Mouse (Mus musculus) CH12.LX (cell line): Measurements from ENCODE around the gene Pde6d. TPM values are rescaled to one million over a fixed set of nuclear protein-coding genes. Genes with fewer than 3 reads are reported as not detected.
A peak's percentile ranks its signal among the peaks of the same experiment; 100 is the strongest.

Source experiments
- DNase-seq: peaks from one replicate; pipeline ENCODE4 v3.0.0-alpha.2; 2013; ENCODE audit errors: extremely low read depth
- H3K27ac ChIP-seq: 2 replicates; pipeline ENCODE4 v1.5.1; 2012; ENCODE audit warnings: low read depth, mild to moderate bottlenecking, control low read depth, moderate library complexity; ENCODE audit not compliant: insufficient read depth
- H3K27me3 ChIP-seq: replicated peaks from 2 replicates; pipeline ENCODE3; 2012; ENCODE audit warnings: inconsistent platforms
- H3K36me3 ChIP-seq, 2 experiments: replicated peaks in 1 of 2; 2 replicates each; pipeline versions ENCODE3 to v1.6.1; 2012; ENCODE audit warnings: inconsistent platforms in 1 of 2, low read length in 1 of 2, mild to moderate bottlenecking in 1 of 2, mixed read lengths in 1 of 2, moderate library complexity in 1 of 2; ENCODE audit not compliant: control insufficient read depth in 1 of 2, insufficient read depth in 1 of 2
- H3K4me1 ChIP-seq, 2 experiments: 2 replicates each; pipeline ENCODE4 v1.6.1; 2012; ENCODE audit warnings: inconsistent platforms in 1 of 2, moderate library complexity in 1 of 2; ENCODE audit not compliant: insufficient read depth in 2 of 2, control insufficient read depth in 1 of 2
- H3K4me2 ChIP-seq: 2 replicates; pipeline ENCODE4 v1.6.1; 2012; ENCODE audit warnings: low read depth, mild to moderate bottlenecking, control low read depth; ENCODE audit not compliant: poor library complexity, insufficient read depth, severe bottlenecking
- H3K4me3 ChIP-seq, 3 experiments: fragments of 150-350 bp in 1 of 3; sonication (generic) in 1 of 3; replicated peaks in 1 of 3; 2 replicates each; pipeline versions ENCODE3 to v1.5.1; 2011 to 2012; ENCODE audit warnings: low read depth in 2 of 3, low read length in 2 of 3, mild to moderate bottlenecking in 2 of 3, moderate library complexity in 2 of 3, control low read depth in 1 of 3, improper control_type of control experiment in 1 of 3, inconsistent platforms in 1 of 3, mixed read lengths in 1 of 3; ENCODE audit not compliant: poor library complexity in 1 of 3
- H3K79me2 ChIP-seq: replicated peaks from 2 replicates; pipeline ENCODE4 v1.6.1; 2012; ENCODE audit warnings: mild to moderate bottlenecking, moderate library complexity; ENCODE audit not compliant: control insufficient read depth, poor library complexity, insufficient read depth, severe bottlenecking; ENCODE audit errors: extremely low read depth
- H3K9ac ChIP-seq: 2 replicates; pipeline ENCODE4 v1.6.1; 2012; ENCODE audit warnings: low read depth, mild to moderate bottlenecking, control low read depth, moderate library complexity; ENCODE audit not compliant: insufficient read depth
- H3K9me3 ChIP-seq: replicated peaks from 2 replicates; pipeline ENCODE3; 2012; ENCODE audit warnings: low read length, inconsistent platforms, mixed read lengths
- BHLHE40 ChIP-seq: IDR thresholded peaks from 2 replicates; pipeline ENCODE4 v1.6.1; 2011; ENCODE audit warnings: mild to moderate bottlenecking, low read depth, low read length, improper control_type of control experiment
- CTCF ChIP-seq, 2 experiments: IDR thresholded peaks in 1 of 2; conservative IDR thresholded peaks in 1 of 2; 2 replicates each; pipeline ENCODE4 v1.5.1; 2011 to 2012; ENCODE audit warnings: low read depth in 2 of 2, low read length in 2 of 2, improper control_type of control experiment in 1 of 2, inconsistent platforms in 1 of 2, mild to moderate bottlenecking in 1 of 2, moderate library complexity in 1 of 2
- E2F4 ChIP-seq: IDR thresholded peaks from 2 replicates; pipeline ENCODE4 v1.6.1; 2011; ENCODE audit warnings: low read depth, low read length, improper control_type of control experiment; ENCODE audit not compliant: insufficient replicate concordance
- ELF1 ChIP-seq: IDR thresholded peaks from 2 replicates; pipeline ENCODE4 v1.6.1; 2014; ENCODE audit warnings: low read depth, mild to moderate bottlenecking, inconsistent platforms, low read length, improper control_type of control experiment
- EP300 ChIP-seq: IDR thresholded peaks from 2 replicates; pipeline ENCODE4 v1.6.1; 2011; ENCODE audit warnings: low read length, improper control_type of control experiment
- ETS1 ChIP-seq: conservative IDR thresholded peaks from 2 replicates; pipeline ENCODE4 v1.6.1; 2012; ENCODE audit warnings: low read depth, mild to moderate bottlenecking, inconsistent platforms, low read length, improper control_type of control experiment, moderate library complexity
- HCFC1 ChIP-seq: IDR thresholded peaks from 2 replicates; pipeline ENCODE4 v1.6.1; 2012; ENCODE audit warnings: low read depth, mild to moderate bottlenecking, inconsistent platforms, low read length, improper control_type of control experiment
- IRF4 ChIP-seq: IDR thresholded peaks from 2 replicates; pipeline ENCODE4 v1.6.1; 2014; ENCODE audit warnings: low read depth, mild to moderate bottlenecking, inconsistent platforms, low read length, improper control_type of control experiment
- JUN ChIP-seq: IDR thresholded peaks from 2 replicates; pipeline ENCODE4 v1.6.1; 2011; ENCODE audit warnings: low read depth, mild to moderate bottlenecking, low read length, improper control_type of control experiment, moderate library complexity; ENCODE audit not compliant: insufficient read depth
- JUND ChIP-seq: conservative IDR thresholded peaks from 2 replicates; pipeline ENCODE4 v1.6.1; 2011; ENCODE audit warnings: low read depth, low read length, improper control_type of control experiment
- KAT2A ChIP-seq: IDR thresholded peaks from 2 replicates; pipeline ENCODE4 v1.6.1; 2012; ENCODE audit warnings: low read length, improper control_type of control experiment, inconsistent platforms; ENCODE audit not compliant: insufficient replicate concordance
- MAFK ChIP-seq: IDR thresholded peaks from 2 replicates; pipeline ENCODE4 v1.6.1; 2011; ENCODE audit warnings: low read length, improper control_type of control experiment; ENCODE audit not compliant: insufficient replicate concordance
- MAX ChIP-seq: IDR thresholded peaks from 2 replicates; pipeline ENCODE4 v1.6.1; 2011; ENCODE audit warnings: low read length, improper control_type of control experiment
- MAZ ChIP-seq: IDR thresholded peaks from 2 replicates; pipeline ENCODE4 v1.6.1; 2012; ENCODE audit warnings: low read depth, mild to moderate bottlenecking, inconsistent platforms, low read length, improper control_type of control experiment, moderate library complexity
- MEF2A ChIP-seq: IDR thresholded peaks from 2 replicates; pipeline ENCODE4 v1.6.1; 2014; ENCODE audit warnings: low read depth, mild to moderate bottlenecking, inconsistent platforms, low read length, improper control_type of control experiment, borderline replicate concordance
- MXI1 ChIP-seq: IDR thresholded peaks from 2 replicates; pipeline ENCODE4 v1.6.1; 2011; ENCODE audit warnings: mild to moderate bottlenecking, low read depth, low read length, improper control_type of control experiment
- MYC ChIP-seq: IDR thresholded peaks from 2 replicates; pipeline ENCODE4 v1.6.1; 2011; ENCODE audit warnings: low read depth, mild to moderate bottlenecking, improper control_type of control experiment, low read length
- NRF1 ChIP-seq: IDR thresholded peaks from 2 replicates; pipeline ENCODE4 v1.6.1; 2014; ENCODE audit warnings: low read depth, mild to moderate bottlenecking, inconsistent platforms, low read length, improper control_type of control experiment, moderate library complexity
- PAX5 ChIP-seq: IDR thresholded peaks from 2 replicates; pipeline ENCODE4 v1.6.1; 2012; ENCODE audit warnings: low read length, inconsistent platforms, mixed read lengths
- POLR2A ChIP-seq: IDR thresholded peaks from 2 replicates; pipeline ENCODE4 v1.6.1; 2011; ENCODE audit warnings: low read depth, mild to moderate bottlenecking, improper control_type of control experiment, low read length
- POLR2AphosphoS2 ChIP-seq: IDR thresholded peaks from 2 replicates; pipeline ENCODE4 v1.6.1; 2011; ENCODE audit warnings: low read depth, low read length, improper control_type of control experiment
- RAD21 ChIP-seq: IDR thresholded peaks from 2 replicates; pipeline ENCODE4 v1.6.1; 2011; ENCODE audit warnings: low read depth, mild to moderate bottlenecking, low read length, improper control_type of control experiment, moderate library complexity
- RCOR1 ChIP-seq: conservative IDR thresholded peaks from 2 replicates; pipeline ENCODE4 v1.6.1; 2012; ENCODE audit warnings: low read depth, mild to moderate bottlenecking, inconsistent platforms, low read length, improper control_type of control experiment
- SIN3A ChIP-seq: IDR thresholded peaks from 2 replicates; pipeline ENCODE4 v1.6.1; 2012; ENCODE audit warnings: low read length, improper control_type of control experiment, inconsistent platforms
- TBP ChIP-seq: conservative IDR thresholded peaks from 2 replicates; pipeline ENCODE4 v1.6.1; 2011; ENCODE audit warnings: low read depth, low read length, improper control_type of control experiment
- UBTF ChIP-seq: IDR thresholded peaks from 2 replicates; pipeline ENCODE4 v1.6.1; 2012; ENCODE audit warnings: low read depth, mild to moderate bottlenecking, inconsistent platforms, low read length, improper control_type of control experiment, moderate library complexity
- USF1 ChIP-seq: IDR thresholded peaks from 2 replicates; pipeline ENCODE4 v1.6.1; 2014; ENCODE audit warnings: low read depth, mild to moderate bottlenecking, inconsistent platforms, low read length, improper control_type of control experiment
- ZC3H11A ChIP-seq: IDR thresholded peaks from 2 replicates; pipeline ENCODE4 v1.6.1; 2012; ENCODE audit warnings: low read depth, mild to moderate bottlenecking, inconsistent platforms, low read length, improper control_type of control experiment
- ZKSCAN1 ChIP-seq: IDR thresholded peaks from 2 replicates; pipeline ENCODE4 v1.6.1; 2012; ENCODE audit warnings: low read depth, inconsistent platforms, low read length, improper control_type of control experiment, borderline replicate concordance
- ZMIZ1 ChIP-seq: IDR thresholded peaks from 2 replicates; pipeline ENCODE4 v1.6.1; 2012; ENCODE audit warnings: low read depth, mild to moderate bottlenecking, inconsistent platforms, low read length, improper control_type of control experiment
- dilution Hi-C: fragments of 300-500 bp; cut with MboI; formaldehyde crosslinking; loops from 2 replicates; pipeline ENCODE4 v1.14.3; 2020; ENCODE audit warnings: low sequenced_read_pairs; ENCODE audit not compliant: extremely low pct_unique_long_range_greater_than_20kb, extremely low pct_ligation_motif_present
- in situ Hi-C: fragments of 300-500 bp; cut with MboI; formaldehyde crosslinking; loops from 3 replicates; pipeline ENCODE4 v1.14.3; 2019; ENCODE audit warnings: low sequenced_read_pairs, low pct_ligation_motif_present, low pct_unique_long_range_greater_than_20kb, mixed read lengths
- polyA plus RNA-seq: library from polyadenylated mRNA; unstranded; fragments of >175 nt; gene quantifications from 2 replicates; pipeline ENCODE4 v1.2.1, GENCODE M21; 2012; ENCODE audit warnings: low read depth; ENCODE audit not compliant: insufficient read length
- total RNA-seq, 2 experiments: library from RNA; depleted of rRNA; stranded (reverse); fragments of 300-350 nt in 1 of 2; fragments of >200 nt in 1 of 2; gene quantifications; 2 replicates each; pipeline ENCODE4 v1.2.3; 2012 to 2014

The Pde6d gene
- total and polyA plus RNA-seq, 3 experiments = 7.1 to 23.2 (median 20.8) TPM

DNA sequence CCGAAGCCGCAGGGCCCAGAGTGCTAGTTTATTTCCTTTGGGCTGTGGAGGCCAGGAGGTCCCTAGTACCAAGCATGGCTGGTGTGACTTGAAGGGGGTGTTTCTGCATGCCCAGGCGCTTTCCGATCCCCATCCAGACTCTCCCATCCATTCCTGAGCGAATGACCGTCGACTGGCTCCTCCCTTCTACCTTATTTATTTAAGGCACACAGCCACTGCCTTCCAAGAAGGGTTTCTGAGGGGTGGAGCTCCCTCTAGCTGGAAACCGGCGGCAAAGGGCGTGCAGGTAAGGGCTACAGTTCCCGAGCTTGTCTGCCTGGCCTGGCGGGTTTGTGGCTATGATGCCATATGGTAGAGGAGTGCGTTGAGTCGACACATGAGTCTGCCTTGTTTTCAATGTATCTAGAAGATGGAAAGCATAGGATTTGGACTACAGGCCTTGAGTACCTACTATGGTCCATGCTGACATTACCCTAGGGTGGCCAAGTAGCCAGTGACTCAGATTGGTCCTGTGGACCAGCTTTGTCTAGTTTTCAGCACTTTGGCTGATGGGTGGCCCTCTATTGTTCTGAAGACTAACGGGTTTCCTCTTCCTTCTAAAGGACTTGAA lies 53.8 kb downstream of the Pde6d start (continued):
- TF ChIP-seq HCFC1 (no peak), KAT2A (no peak), ZKSCAN1 (no peak), IRF4 (no peak), NRF1 (no peak), ZMIZ1 (0 out of 2 replicates have a peak, but pooled peaks have one; percentile 36), ETS1 (no peak), CTCF (conservative IDR thresholded peaks at IDR 0.05 in 1 of 2, IDR thresholded peaks at IDR 0.05 in 1 of 2; ENCODE audit: low read depth in 2 of 2, low read length in 2 of 2) (peak in 1 of 2 experiments; percentile 40; a peak in 2 of 4 replicates), MAX (no peak), RCOR1 (no peak), MEF2A (no peak), USF1 (no peak), POLR2A (no peak), E2F4 (no peak), POLR2AphosphoS2 (0 out of 2 replicates have a peak, but pooled peaks have one; percentile 15), MAFK (no peak), ZC3H11A (no peak), EP300 (no peak), TBP (no peak)

DNA sequence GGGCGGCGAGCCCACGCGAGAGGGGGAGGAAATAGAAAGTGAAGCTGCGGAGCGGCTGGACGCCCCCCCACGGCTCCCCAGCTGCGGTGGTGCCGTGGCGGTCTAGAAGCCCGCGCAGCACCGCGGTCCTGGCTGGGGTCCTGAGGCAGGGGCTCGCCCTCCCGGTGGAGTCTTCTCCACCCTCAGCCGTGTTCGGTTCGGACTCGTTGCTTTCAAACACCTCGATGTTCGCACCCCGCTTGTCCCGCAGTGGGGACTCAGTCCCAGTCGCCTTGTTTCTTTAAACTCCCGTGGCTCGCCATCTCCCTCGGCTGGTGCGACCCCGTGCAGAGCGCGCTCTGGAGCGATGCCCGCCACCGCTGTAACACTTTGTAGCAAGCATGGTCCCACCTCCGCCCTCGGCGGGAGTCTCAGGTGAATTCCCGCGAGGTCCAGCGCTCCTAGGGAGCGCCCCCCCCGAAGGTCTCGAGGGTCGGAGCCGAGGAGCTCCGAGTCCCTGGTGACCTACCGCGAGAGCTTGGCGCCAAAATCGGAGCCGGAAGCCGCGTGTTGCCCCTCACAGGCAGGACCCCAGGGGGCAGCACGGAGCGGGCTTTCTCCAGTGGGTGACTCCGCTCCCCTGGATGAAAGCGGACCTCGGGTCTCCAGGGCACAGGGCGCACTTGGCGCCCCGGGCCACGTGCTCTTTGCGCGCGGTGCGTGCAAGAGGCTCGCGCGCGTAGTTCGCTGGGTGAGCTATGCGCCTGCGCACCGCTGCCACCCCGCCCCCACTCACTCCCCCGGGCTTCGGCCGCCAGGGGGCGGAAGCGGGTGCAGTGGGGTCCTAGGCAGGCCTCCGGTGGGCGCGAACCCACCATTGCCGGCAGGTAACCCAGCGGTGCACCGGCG lies 54.6 kb downstream of the Pde6d start:
- H3K36me3 ChIP-seq = peaks cover 19 to 32% of the 10 kb centered on the region in 2 experiments
- H3K27me3 ChIP-seq = no peaks in the 10 kb centered on the region
- peaks cover 8 to 58% of the 10 kb centered on the region in 2 experiments for H3K4me1 ChIP-seq
- peak overlapping the region; percentile 95; the same call in 1 of the 2 replicates for H3K4me2 ChIP-seq
- peaks cover 46% of the 10 kb centered on the region for H3K79me2 ChIP-seq
- peak; percentile 88 for DNase-seq
- peak overlapping the region; percentile 98 for H3K9ac ChIP-seq
- in situ Hi-C loops (no loop called here), dilution Hi-C loops (no loop called here)
- peak overlapping the region; percentile 59 to 95 (median 91) for H3K4me3 ChIP-seq
- H3K27ac ChIP-seq = peak overlapping the region; percentile 79
- H3K9me3 ChIP-seq = no peaks in the 10 kb centered on the region
- TF ChIP-seq MXI1 (peak; percentile 95; the same call in 1 of the 2 replicates), ETS1 (peak; percentile 9; the same call in 1 of the 2 replicates), ZC3H11A (no peak), RCOR1 (no peak), CTCF (conservative IDR thresholded peaks at IDR 0.05 in 1 of 2, IDR thresholded peaks at IDR 0.05 in 1 of 2; ENCODE audit: low read depth in 2 of 2, low read length in 2 of 2) (peak in 1 of 2 experiments; percentile 76; a peak in 2 of 4 replicates), UBTF (peak; percentile 71; the same call in 1 of the 2 replicates), KAT2A (peak; percentile 64; the same call in 1 of the 2 replicates), MAZ (peak; percentile 82; the same call in 1 of the 2 replicates), RAD21 (no peak), MEF2A (peak; percentile 10; the same call in 1 of the 2 replicates), EP300 (no peak), HCFC1 (peak; percentile 56), POLR2AphosphoS2 (no peak; the same call in 1 of the 2 replicates), BHLHE40 (peak; percentile 89), PAX5 (no peak), JUN (no peak), E2F4 (0 out of 2 replicates have a peak, but pooled peaks have one; percentile 64), SIN3A (peak; percentile 86), USF1 (peak; percentile 77), MAFK (no peak), JUND (no peak), MAX (peak; percentile 98), ZKSCAN1 (no peak), MYC (peak; percentile 96), ELF1 (peak; percentile 81), IRF4 (peak; percentile 44; the same call in 1 of the 2 replicates)
